Mouse (Mus musculus) kidney, adult 8-10 months (tissue): ENCODE results near the gene Mrps16.

Source experiments
- DNase-seq, 2 experiments: peaks; one replicate each; pipeline ENCODE4 v3.0.0; 2022

Gene Mrps16

DNA sequence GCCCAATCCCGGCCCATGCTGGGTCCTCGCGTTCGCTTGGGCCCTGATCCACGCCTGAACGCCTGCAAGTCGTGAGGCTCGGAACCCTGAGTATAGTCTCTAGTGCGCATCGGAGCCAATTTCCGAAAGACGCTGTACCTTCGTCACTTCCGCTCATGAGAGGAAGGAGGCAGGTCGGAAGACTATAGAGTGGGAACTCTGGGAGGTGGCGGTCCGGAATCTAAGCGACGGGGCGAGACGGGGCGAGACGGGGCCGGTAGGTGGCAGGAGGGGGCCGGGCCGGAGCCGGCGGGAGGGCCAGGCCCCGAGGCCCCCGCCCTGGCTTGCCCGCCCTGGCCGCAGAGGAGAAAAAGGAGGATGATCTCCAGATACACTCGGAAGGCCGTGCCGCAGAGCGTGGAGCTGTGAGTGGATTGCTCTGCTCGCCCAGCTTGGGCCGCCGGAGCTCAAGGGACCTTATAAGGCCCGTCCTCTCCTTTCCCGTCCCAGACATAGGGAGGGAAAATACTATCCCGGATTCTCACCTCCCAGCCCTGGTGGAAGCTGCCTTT lies 45.4 kb downstream of the Mrps16 start, which contains the start of the genes Ecd and Fam149b:
Ecd (minus strand) TSS at position 131 of the 551 bp plus-strand sequence.
Fam149b (plus strand) TSS at position 172 of the 551 bp plus-strand sequence.
- peak; percentile 90 to 93 for DNase-seq

DNA sequence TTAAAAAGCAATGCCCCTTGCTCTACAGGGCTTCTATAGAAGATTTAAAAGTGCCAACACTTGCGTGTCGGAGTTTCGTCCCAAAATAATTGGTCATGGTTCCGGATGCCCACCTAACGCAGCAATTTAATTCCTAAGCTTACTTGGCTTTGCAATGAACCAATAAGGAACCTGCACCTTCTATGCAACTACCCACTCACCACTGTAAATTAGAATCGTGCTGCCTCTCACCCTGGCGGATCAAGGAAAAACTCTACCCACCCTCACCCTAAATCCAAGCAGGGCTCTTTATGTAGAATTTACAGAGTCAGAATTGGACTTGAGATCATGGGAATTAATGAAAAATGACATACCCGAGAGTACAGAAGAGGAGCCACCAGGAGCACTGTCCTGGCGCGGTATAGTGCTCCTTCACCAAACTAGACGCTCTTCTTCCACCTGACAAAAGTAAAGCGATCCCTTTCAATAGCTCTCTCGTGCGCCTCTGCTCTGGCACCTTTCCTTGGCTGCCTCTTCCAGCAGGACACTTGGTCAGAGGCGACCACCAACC lies 45.9 kb downstream of the Mrps16 start:
- DNase-seq = peak in 1 of 2 experiments; percentile 7

DNA sequence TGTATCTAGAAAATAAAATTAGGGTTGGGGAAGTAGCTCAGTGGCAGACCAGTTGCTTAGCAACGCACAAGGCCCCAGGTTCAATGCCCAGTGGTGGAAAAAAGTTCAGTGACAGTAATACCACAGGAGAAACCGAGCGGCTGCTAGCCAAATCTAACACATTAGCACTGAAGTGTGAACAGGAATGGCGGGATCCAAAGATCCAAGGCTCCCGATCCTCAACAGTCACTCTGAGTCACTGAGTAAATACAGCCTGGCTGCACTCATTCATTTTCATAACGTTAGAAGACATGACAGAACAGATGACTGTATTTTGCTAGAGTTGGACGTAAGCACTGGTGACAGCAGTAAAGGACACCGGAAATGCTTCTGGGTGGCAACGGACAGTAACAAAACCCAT lies 47.5 kb downstream of the Mrps16 start:
- peak in 1 of 2 experiments; percentile 7 for DNase-seq

DNA sequence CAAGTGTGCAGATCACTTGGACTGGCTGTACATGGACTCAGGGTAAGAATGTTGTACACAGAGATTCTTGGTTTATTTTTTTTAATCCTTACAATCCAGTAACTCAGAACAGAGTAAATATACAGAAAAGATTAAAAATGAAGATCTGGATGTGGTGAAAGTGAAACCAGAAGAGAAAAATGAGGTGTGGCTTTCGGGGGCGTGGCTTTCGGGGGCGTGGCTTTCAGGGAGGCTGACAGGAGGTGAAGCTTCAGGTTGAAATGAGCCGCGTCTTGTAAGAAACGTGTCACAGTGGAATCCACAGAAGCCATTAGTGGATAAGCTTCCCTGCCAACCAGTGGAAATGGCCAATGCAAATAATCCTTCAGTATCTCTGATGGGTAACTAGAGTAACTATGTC lies 52.6 kb downstream of the Mrps16 start:
- no peak for DNase-seq

DNA sequence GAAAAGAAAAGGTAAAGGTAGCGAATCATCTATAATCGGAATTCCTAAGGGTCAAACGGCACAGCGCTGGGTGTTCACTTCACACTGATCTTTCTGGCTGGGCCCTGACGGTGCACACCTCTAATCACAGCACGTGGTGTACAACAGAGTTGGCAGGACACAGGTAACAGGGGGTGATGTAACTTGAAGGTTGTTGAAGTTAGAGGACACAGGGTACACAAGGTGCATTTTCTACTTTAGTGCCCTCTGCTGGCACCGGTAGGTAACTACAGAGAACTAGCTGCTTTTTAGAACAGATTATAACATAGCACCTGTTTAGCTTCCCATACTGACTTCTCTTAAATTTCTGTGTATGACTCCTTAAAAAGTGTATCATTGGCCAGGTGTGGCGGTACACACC lies 53.3 kb downstream of the Mrps16 start:
- peak; percentile 36 to 41 for DNase-seq

DNA sequence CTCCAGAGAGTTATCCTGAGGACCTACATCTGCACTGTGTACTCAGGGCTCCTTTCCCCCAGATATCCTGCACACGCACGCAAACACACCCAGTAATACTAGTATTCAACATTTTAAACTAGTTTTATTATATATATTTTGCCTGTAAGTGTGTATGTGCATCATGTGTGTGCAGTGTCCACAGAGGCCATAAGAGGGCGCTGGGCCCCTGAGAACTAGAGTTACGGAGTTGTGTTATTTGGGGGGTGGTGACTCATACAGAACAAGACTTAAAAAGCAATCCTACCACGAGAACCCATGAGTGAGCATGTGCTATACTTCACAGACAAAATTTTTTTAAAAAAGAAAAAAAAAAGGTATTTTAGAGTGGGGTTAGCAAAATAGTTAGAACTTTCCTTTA lies 54.0 kb downstream of the Mrps16 start:
- no peak for DNase-seq
